Mouse (Mus musculus): ENCODE measurements around the gene Oas3.

DNA sequence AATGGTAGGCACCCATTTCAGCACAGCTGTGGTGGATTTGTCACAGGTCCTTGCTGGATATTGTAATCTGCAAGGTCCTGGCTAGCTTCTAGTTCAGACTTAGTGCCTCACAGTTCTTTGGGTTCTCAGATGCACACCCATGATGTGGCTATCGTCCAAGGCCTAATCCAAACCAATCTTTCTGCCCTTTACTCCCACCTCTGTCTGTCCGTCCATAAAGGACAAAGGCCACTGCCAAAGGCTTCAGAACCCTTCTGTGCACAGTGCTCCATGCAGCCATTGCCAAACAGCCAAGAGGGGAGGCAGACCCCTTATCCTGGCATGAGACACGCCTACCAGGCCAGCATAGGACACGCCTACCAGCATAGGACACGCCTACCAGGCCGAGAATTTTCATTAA, 31.7 kb upstream of the Oas3 start:
- TF ChIP-seq TAL1 (IDR thresholded peaks at IDR 0.05; ENCODE audit: low read length): no peak
- TF ChIP-seq GATA1 (IDR thresholded peaks at IDR 0.05; ENCODE audit: low read length): no peak
